Mouse (Mus musculus): ENCODE results near the gene Itfg2. TPM values are rescaled to one million over a fixed set of nuclear protein-coding genes. Genes with fewer than 3 reads are reported as not detected.
"Not testable (repeated sequence)": the region's sequence is repeated elsewhere in the genome, so short reads cannot be mapped to it uniquely, and the experiment has no call there.

Gene Itfg2
- polyA plus RNA-seq, 1 experiment from 2014 or later = 35.6 TPM

- H3K36me3 ChIP-seq (ENCODE audit: control insufficient read depth, insufficient read depth); H3K4me3 ChIP-seq (ENCODE audit: low read length); H3K27me3 ChIP-seq (ENCODE audit: control insufficient read depth, insufficient read depth, low read length); H3K27ac ChIP-seq (ENCODE audit: low read length); H3K9me3 ChIP-seq (replicated peaks; ENCODE audit: control insufficient read depth, low read length); ATAC-seq (replicated peaks; ENCODE audit: extremely low read depth, insufficient read depth, low FRiP score); H3K4me1 ChIP-seq (ENCODE audit: control insufficient read depth, insufficient read depth, low read length); H3K9ac ChIP-seq (ENCODE audit: low read length); H3K4me2 ChIP-seq (ENCODE audit: low read depth, low read length): not testable (repeated sequence)
- 60% methylated on average over 1 of the region's 1 CpGs for WGBS
These were observed 44.0 kb downstream of the Itfg2 start for GRCm38 (mm10) chr6:128380594-128381167.

- Histone ChIP-seq H3K27me3 (ENCODE audit: control insufficient read depth, insufficient read depth, low read length) (no peaks in the 10 kb centered on the region), H3K9me3 (replicated peaks; ENCODE audit: control insufficient read depth, low read length) (no peaks in the 10 kb centered on the region), H3K27ac (ENCODE audit: low read length) (no peak overlapping the region), H3K4me3 (ENCODE audit: low read length) (no peak overlapping the region), H3K4me1 (ENCODE audit: control insufficient read depth, insufficient read depth, low read length) (no peaks in the 10 kb centered on the region; the same call in 1 of the 2 replicates), H3K36me3 (ENCODE audit: control insufficient read depth, insufficient read depth) (peaks cover 4% of the 10 kb centered on the region), H3K4me2 (ENCODE audit: low read depth, low read length) (no peak overlapping the region), H3K9ac (ENCODE audit: low read length) (no peak overlapping the region)
- 77% methylated on average over 16 of the region's 16 CpGs for WGBS
- ATAC-seq (replicated peaks; ENCODE audit: extremely low read depth, insufficient read depth, low FRiP score) = no peak
These were observed 45.1 kb downstream of the Itfg2 start for GRCm38 (mm10) chr6:128379636-128380035.

DNA sequence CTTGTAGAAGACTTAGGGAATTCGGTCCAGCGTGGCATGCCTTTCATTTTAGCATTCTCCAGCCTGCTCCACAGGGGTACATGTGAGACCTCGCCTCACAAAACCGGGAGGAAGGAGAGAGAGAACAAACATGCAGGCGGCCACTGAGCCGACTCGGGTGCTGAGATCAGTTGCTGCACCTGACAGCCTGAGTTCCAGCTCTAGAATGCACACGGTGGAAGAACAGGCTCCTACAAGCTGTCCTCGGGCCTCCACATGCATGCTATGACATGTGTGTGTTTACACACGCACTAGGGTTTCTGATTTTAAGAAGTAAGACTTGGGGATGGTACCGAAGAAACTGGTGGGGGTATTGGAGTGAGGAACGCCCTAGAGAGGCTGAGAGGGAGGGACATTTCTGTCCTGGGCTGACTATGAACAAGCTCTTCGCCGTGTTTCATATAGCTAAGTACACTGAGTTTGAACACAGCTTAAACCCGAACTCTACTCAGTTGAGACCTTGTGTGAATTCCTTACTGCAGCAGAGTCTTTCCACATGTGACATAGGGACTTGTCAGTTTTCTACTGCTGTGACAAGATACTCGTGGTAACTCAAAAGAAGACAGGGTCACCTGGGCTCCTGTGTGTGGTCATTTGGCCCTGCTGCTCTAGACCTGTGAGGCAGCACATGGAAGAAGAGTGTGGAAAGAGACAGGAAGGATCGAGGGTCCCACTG is 48.2 kb downstream of the Itfg2 start:
- 85% methylated on average over 17 of the region's 17 CpGs for WGBS
- Histone ChIP-seq H3K4me3 (ENCODE audit: low read length) (no peak overlapping the region), H3K4me1 (ENCODE audit: control insufficient read depth, insufficient read depth, low read length) (no peaks in the 10 kb centered on the region; the same call in 1 of the 2 replicates), H3K9me3 (replicated peaks; ENCODE audit: control insufficient read depth, low read length) (no peaks in the 10 kb centered on the region), H3K4me2 (ENCODE audit: low read depth, low read length) (no peak overlapping the region), H3K36me3 (ENCODE audit: control insufficient read depth, insufficient read depth) (peaks cover 30% of the 10 kb centered on the region), H3K9ac (ENCODE audit: low read length) (no peak overlapping the region), H3K27me3 (ENCODE audit: control insufficient read depth, insufficient read depth, low read length) (no peaks in the 10 kb centered on the region), H3K27ac (ENCODE audit: low read length) (no peak overlapping the region)
- ATAC-seq (replicated peaks; ENCODE audit: extremely low read depth, insufficient read depth, low FRiP score) = no peak

DNA sequence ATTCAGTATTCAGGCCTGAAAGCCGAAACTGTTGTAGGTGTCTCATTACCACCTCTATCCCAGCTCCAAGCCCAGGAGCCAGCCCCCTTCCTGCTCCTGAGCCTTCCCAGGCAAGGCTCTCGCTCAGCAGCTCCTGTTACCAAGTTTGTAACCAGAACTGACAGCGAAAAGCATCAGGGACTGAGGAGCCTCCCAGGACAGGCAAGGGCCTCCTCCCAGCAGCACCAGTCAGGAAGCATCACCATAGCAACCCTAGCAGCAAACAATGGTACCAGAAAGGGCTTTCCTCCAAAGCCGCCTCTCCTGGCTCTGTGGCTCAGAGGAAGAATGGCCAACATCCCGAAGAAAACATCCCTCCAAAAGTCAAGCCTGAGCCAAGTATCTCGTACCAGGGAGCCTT is 49.5 kb downstream of the Itfg2 start, which contains the start of the genes Tex52 and Gm44596:
Gene Tex52, plus strand, starts transcription at position 265 of the 400 bp plus-strand sequence.
Gene Gm44596, plus strand, starts transcription at position 312 of the 400 bp plus-strand sequence.
- Histone ChIP-seq H3K27ac (ENCODE audit: low read length) (peak within 1 kb of the TSS; percentile 39; the same call in 1 of the 2 replicates), H3K27me3 (ENCODE audit: control insufficient read depth, insufficient read depth, low read length) (no peaks in the 10 kb centered on the region), H3K9ac (ENCODE audit: low read length) (no peak within 1 kb of the TSS), H3K9me3 (replicated peaks; ENCODE audit: control insufficient read depth, low read length) (no peaks in the 10 kb centered on the region), H3K4me1 (ENCODE audit: control insufficient read depth, insufficient read depth, low read length) (no peaks in the 10 kb centered on the region; the same call in 1 of the 2 replicates), H3K4me2 (ENCODE audit: low read depth, low read length) (no peak within 1 kb of the TSS), H3K36me3 (ENCODE audit: control insufficient read depth, insufficient read depth) (peaks cover 43% of the 10 kb centered on the region), H3K4me3 (ENCODE audit: low read length) (no peak within 1 kb of the TSS)
- ATAC-seq (replicated peaks; ENCODE audit: extremely low read depth, insufficient read depth, low FRiP score) = peak; percentile 74
- WGBS = 39% methylated on average over 6 of the region's 6 CpGs

- 73% methylated on average over 5 of the region's 5 CpGs for WGBS
- no peak overlapping the region for H3K4me2 ChIP-seq (ENCODE audit: low read depth, low read length)
- H3K9me3 ChIP-seq (replicated peaks; ENCODE audit: control insufficient read depth, low read length) = no peaks in the 10 kb centered on the region
- ATAC-seq (replicated peaks; ENCODE audit: extremely low read depth, insufficient read depth, low FRiP score) = no peak
- H3K36me3 ChIP-seq (ENCODE audit: control insufficient read depth, insufficient read depth) = peaks cover 68% of the 10 kb centered on the region
- H3K4me3 ChIP-seq (ENCODE audit: low read length) = no peak overlapping the region
- H3K27ac ChIP-seq (ENCODE audit: low read length) = no peak overlapping the region
- H3K27me3 ChIP-seq (ENCODE audit: control insufficient read depth, insufficient read depth, low read length) = no peaks in the 10 kb centered on the region
- H3K4me1 ChIP-seq (ENCODE audit: control insufficient read depth, insufficient read depth, low read length) = no peaks in the 10 kb centered on the region; the same call in 1 of the 2 replicates
- no peak overlapping the region for H3K9ac ChIP-seq (ENCODE audit: low read length)
These were observed 54.7 kb downstream of the Itfg2 start for GRCm38 (mm10) chr6:128370040-128370439.

DNA sequence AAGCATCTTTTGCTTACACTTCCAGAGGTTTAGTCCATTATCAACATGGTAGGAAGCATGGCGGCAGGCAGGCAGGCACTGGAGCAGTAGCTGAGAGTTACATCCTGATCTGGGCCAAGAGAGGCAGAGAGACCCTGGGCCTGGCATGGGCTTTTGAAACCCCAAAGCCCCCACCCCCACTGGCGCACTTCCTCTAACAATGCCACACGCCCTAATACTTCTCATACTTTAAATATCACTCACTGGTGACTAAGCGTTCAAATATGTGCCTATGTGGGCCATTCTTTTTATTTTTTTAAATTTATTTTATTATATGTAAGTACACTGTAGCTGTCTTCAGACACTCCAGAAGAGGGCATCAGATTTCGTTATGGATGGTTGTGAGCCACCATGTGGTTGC is 58.3 kb downstream of the Itfg2 start:
- Histone ChIP-seq H3K9me3 (replicated peaks; ENCODE audit: control insufficient read depth, low read length) (no peaks in the 10 kb centered on the region), H3K4me1 (ENCODE audit: control insufficient read depth, insufficient read depth, low read length) (peaks cover 5% of the 10 kb centered on the region), H3K4me2 (ENCODE audit: low read depth, low read length) (no peak overlapping the region), H3K36me3 (ENCODE audit: control insufficient read depth, insufficient read depth) (peaks cover 40% of the 10 kb centered on the region), H3K27ac (ENCODE audit: low read length) (no peak overlapping the region), H3K27me3 (ENCODE audit: control insufficient read depth, insufficient read depth, low read length) (no peaks in the 10 kb centered on the region), H3K4me3 (ENCODE audit: low read length) (no peak overlapping the region), H3K9ac (ENCODE audit: low read length) (no peak overlapping the region)
- ATAC-seq (replicated peaks; ENCODE audit: extremely low read depth, insufficient read depth, low FRiP score) = no peak
- 92% methylated on average over 5 of the region's 5 CpGs for WGBS

DNA sequence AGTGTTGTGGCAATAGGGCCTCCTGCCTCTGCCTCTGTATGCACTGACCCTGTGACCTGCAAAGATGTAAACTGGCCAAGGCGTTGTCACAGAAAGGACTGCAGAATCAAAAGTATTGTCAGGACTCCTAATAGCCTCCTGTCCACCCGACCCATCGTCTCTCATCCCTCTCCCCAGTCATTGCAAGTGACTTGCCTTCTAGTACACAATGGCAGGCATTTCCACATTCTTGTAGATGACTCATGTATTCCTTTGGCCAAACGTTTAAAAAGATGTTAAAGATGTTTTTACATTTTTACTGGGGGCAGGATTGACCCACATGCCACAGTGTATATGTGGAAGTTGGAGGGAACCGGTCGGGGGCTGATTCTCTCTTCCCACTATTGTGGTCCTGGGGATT is 60.0 kb downstream of the Itfg2 start:
- no peaks in the 10 kb centered on the region for H3K27me3 ChIP-seq (ENCODE audit: control insufficient read depth, insufficient read depth, low read length)
- H3K4me3 ChIP-seq (ENCODE audit: low read length) = no peak overlapping the region
- H3K9ac ChIP-seq (ENCODE audit: low read length) = no peak overlapping the region
- no peaks in the 10 kb centered on the region for H3K9me3 ChIP-seq (replicated peaks; ENCODE audit: control insufficient read depth, low read length)
- H3K27ac ChIP-seq (ENCODE audit: low read length) = no peak overlapping the region
- peaks cover 10% of the 10 kb centered on the region for H3K4me1 ChIP-seq (ENCODE audit: control insufficient read depth, insufficient read depth, low read length)
- peaks cover 24% of the 10 kb centered on the region for H3K36me3 ChIP-seq (ENCODE audit: control insufficient read depth, insufficient read depth)
- H3K4me2 ChIP-seq (ENCODE audit: low read depth, low read length) = no peak overlapping the region; the same call in 1 of the 2 replicates
- no peak for ATAC-seq (replicated peaks; ENCODE audit: extremely low read depth, insufficient read depth, low FRiP score)
- 71% methylated on average over 6 of the region's 6 CpGs for WGBS

- WGBS = 1% methylated on average over 45 of the region's 46 CpGs
- peaks cover 10% of the 10 kb centered on the region for H3K4me1 ChIP-seq (ENCODE audit: control insufficient read depth, insufficient read depth, low read length)
- no peaks in the 10 kb centered on the region for H3K9me3 ChIP-seq (replicated peaks; ENCODE audit: control insufficient read depth, low read length)
- peaks cover 20% of the 10 kb centered on the region for H3K36me3 ChIP-seq (ENCODE audit: control insufficient read depth, insufficient read depth)
- H3K27ac ChIP-seq (ENCODE audit: low read length) = peak overlapping the region; percentile 92
- ATAC-seq (replicated peaks; ENCODE audit: extremely low read depth, insufficient read depth, low FRiP score) = peak; percentile 29
- peak overlapping the region; percentile 88 for H3K4me3 ChIP-seq (ENCODE audit: low read length)
- no peaks in the 10 kb centered on the region for H3K27me3 ChIP-seq (ENCODE audit: control insufficient read depth, insufficient read depth, low read length)
- peak overlapping the region; percentile 87 for H3K4me2 ChIP-seq (ENCODE audit: low read depth, low read length)
- H3K9ac ChIP-seq (ENCODE audit: low read length) = peak overlapping the region; percentile 87
These were observed 61.5 kb downstream of the Itfg2 start for GRCm38 (mm10) chr6:128363007-128363825.
